Mouse (Mus musculus) heart, postnatal 10 days (tissue): Measurements from ENCODE around the gene Cyth3. TPM values are rescaled to one million over a fixed set of nuclear protein-coding genes. Genes with fewer than 3 reads are reported as not detected.

Source experiments
- total RNA-seq, 2 experiments: library from RNA; stranded (reverse); gene quantifications; 2 replicates each; pipeline ENCODE4 v1.2.3; 2021

Gene Cyth3
- total RNA-seq, 2 experiments from 2014 or later = 87.2 to 125 TPM

Other genes starting within 250 kb of the Cyth3 start
- gene Kdelr2, start 218.6 kb upstream of the Cyth3 start, total RNA-seq = 10 to 100 TPM; 84.3 to 93.6 TPM
- gene Daglb, start 157.9 kb upstream of the Cyth3 start, total RNA-seq = 1 to 10 TPM; 7.9 to 8.8 TPM
- gene Rac1, start 94.4 kb upstream of the Cyth3 start, total RNA-seq = 100 to 1,000 TPM; 314 to 339 TPM
- 10 to 100 TPM in 1 of 2 experiments, 1 to 10 TPM in 1; 9.7 to 11.3 TPM for gene Usp42, start 109.8 kb downstream of the Cyth3 start, total RNA-seq
- gene Eif2ak1, start 195.3 kb downstream of the Cyth3 start, total RNA-seq = 10 to 100 TPM; 19.9 to 21.9 TPM